Mouse (Mus musculus): Measurements from ENCODE around the gene Erc2. TPM values are rescaled to one million over a fixed set of nuclear protein-coding genes. Genes with fewer than 3 reads are reported as not detected.

Erc2 gene
- total RNA-seq, 2 experiments from 2014 or later: 211 to 222 TPM

DNA sequence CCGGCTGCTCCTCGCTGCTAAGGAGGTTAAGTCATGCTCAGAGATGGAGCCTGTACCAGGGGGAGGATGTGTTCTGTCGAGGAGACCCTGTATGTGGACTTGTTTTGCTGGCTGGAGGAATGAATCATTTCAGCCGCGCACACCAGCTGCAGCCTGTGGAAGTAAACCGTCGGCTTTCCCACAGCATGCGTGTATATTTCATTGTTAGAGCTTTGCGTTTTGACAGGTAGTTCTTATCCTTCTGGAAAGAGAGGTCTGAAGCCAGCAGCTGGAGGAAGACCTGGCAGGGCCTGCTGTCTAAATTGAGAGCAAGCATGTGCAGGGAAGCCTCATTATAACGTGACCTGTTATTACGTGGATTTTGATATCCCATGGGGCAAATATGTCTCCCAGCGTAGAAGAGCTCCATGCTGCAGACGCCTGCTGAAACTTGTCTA, 788.6 kb downstream of the Erc2 start:
- intact Hi-C loops (cut with DNase I): no loop called here
- DNase-seq: no peak

DNA sequence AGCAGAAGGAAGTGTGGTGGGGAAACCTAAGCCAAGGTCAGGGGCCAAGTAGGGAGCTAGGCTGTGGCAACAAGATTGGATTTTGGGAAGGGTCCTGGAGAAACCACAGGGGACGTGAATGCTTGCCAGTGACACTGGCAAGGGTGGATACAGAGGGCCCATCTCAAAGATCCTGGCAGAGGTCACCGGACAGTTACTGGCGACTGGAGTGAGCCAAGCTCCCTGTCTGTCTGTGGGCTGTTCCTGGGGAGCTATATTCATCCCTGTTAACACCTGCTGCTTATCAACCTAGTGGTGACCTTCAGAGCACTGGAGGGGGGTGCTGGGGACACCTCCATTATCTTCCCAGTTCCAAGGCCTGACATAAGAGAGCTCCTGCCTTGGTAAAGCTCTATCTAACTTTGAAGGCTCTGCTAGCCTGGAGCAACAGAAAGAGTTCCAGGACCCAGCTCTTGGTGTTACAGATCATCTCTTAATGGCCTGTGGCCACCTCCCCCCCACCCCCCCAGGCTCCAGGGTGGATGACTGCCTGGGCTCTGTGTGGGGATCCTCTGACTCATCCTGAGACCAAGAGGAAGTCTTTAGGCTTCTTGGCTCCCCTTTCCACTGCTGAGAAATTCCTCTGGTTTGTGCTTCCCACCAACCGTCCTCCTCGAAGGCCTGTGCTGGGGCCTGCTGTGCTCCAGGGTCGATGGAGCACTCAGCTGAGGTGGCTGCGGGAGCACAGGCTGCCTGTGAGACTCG, 790.2 kb downstream of the Erc2 start:
- DNase-seq: no peak
- intact Hi-C loops (cut with DNase I): no loop called here

DNA sequence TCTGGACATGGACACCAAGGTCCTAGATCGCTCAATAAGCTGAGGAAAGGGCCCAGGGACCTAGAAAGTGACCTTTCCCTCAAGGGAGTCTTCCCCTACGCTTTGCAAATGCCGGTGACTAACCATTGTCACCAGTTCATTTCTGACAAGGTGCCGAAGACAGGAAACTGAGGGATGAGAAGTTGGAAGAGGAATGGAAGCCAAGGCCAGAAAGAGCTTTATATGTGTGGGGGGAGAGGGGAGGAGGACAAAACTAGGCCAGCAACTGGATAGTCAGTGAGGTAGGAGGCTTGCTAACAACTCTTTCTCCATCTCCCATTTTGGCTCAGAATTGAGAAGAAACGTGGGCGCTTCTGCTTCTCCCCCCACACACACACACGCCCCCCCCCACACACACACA, 791.3 kb downstream of the Erc2 start:
- intact Hi-C loops (cut with DNase I): no loop called here
- DNase-seq: no peak

- DNase-seq: no peak
- intact Hi-C loops (cut with DNase I): no loop called here
These were observed 794.8 kb downstream of the Erc2 start for GRCm38 (mm10) chr14:28417019-28417418.

DNA sequence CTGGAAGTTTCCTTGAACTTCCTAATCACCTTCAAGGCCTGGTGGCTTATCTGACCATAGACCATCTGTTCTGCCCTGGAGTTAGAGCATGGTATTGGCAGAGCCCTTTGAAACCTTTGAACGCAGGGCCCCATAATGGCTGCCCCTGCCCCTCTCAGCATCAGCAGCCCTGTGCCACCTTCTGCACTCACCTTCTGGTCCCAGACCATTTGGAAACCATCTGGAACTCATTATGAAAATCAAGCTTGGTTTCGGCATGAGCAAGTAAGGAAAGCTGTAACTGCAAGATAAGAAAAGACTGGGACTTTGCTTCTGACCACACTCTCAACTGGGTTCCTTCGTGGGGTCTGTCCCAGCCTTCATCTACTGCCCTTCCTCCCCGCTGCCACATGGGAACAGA, 796.3 kb downstream of the Erc2 start:
- no peak for DNase-seq
- intact Hi-C loops (cut with DNase I): no loop called here

GRCm38 (mm10) chr14:28419188-28419587, 797.0 kb downstream of the Erc2 start:
- DNase-seq: no peak
- intact Hi-C loops (cut with DNase I): no loop called here

DNA sequence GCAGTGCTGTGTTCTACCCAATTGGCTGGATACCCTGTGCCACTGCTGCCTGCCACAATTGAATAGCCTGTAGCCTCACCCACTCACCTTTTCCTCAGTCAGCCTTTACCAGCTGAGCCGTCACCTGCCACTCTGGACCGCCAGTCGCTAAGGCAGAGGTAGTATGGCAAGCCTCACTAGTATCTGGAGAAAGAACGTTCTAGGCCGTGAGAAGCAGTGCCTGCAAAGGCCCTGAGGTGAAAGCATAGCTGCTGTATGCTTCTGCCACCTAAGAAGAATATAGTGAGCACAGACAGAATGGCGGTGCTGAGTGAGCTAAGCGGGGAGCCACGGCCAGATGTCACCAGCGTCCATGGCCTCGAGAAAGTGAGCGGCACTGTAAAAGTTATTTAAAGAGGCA, 798.4 kb downstream of the Erc2 start:
- intact Hi-C loops (cut with DNase I): no loop called here
- no peak for DNase-seq

DNA sequence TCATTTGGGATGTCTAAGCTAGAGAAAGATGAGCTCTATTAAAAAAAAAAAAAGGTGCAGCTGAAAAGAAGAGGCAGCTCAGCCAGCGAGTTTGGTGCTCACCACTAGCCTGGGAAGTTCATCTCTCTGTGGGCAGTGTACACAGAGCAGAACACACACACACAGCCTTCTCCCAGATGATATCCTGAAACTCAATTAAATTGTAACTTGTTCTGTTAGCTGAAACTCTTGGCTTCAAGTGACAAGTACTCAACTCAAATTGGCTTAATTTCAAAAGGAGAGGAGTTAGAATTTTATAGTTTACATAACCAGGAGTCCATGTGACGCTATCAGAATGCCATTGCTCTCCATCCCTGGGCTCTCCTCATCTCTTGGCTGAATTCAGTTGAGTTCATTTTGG, 804.4 kb downstream of the Erc2 start:
- DNase-seq: no peak

GRCm38 (mm10) chr14:28431703-28432309, 809.6 kb downstream of the Erc2 start:
- no peak for DNase-seq
- intact Hi-C loops (cut with DNase I): no loop called here

More for the DNA sequence above, 804.4 kb downstream of the Erc2 start:
- intact Hi-C loops (cut with DNase I): no loop called here

GRCm38 (mm10) chr14:28434996-28435395, 812.8 kb downstream of the Erc2 start:
- no peak for DNase-seq
- intact Hi-C loops (cut with DNase I): no loop called here

DNA sequence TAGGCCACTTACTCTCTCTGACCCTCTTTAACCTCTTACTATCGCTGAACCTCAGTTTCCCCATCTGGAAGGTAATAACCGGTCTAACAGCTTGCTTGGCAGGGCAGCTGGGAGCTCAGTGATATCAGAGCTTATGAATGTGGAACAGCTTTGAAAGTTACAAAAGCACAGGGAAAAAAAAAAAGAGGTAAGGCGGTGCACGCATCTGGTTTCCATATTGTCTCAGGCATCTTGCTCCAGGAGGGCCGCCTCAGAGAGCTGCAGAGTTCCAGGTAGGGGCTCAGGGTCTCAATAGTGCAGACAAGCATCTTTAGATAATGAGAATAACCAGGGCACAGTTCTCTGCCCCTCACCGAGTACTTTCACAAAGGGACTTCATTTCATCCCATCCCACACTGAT, 816.9 kb downstream of the Erc2 start:
- no peak for DNase-seq
- intact Hi-C loops (cut with DNase I): no loop called here

- DNase-seq: no peak
- intact Hi-C loops (cut with DNase I): no loop called here
These were observed 819.2 kb downstream of the Erc2 start for GRCm38 (mm10) chr14:28441240-28441967.

- intact Hi-C loops (cut with DNase I): no loop called here
- no peak for DNase-seq
These were observed 821.2 kb downstream of the Erc2 start for GRCm38 (mm10) chr14:28443254-28443944.

- DNase-seq: no peak
- intact Hi-C loops (cut with DNase I): no loop called here
These were observed 823.5 kb downstream of the Erc2 start for GRCm38 (mm10) chr14:28445737-28446136.

DNA sequence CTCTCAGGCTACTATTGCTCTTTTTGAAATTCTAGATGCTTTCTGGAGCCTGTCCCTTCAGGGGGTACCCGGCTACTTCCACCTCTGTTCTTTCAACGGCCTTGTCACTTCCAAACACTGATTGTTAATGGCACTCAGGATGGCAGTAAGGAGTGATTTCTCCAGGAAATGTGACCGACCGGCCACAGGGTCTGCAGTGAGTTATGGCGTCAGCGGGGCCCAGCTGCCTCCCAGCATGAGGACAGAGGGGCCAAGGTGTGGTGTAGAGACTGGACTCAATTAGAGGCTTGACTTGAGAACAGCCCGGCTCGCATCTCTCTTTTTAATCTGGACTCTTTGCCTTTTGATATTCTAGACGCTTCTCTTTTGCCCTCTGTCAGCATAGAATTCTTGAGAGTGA, 829.5 kb downstream of the Erc2 start:
- intact Hi-C loops (cut with DNase I): no loop called here
- no peak for DNase-seq

GRCm38 (mm10) chr14:28456372-28457076, 834.3 kb downstream of the Erc2 start:
- DNase-seq: no peak
- intact Hi-C loops (cut with DNase I): no loop called here

DNA sequence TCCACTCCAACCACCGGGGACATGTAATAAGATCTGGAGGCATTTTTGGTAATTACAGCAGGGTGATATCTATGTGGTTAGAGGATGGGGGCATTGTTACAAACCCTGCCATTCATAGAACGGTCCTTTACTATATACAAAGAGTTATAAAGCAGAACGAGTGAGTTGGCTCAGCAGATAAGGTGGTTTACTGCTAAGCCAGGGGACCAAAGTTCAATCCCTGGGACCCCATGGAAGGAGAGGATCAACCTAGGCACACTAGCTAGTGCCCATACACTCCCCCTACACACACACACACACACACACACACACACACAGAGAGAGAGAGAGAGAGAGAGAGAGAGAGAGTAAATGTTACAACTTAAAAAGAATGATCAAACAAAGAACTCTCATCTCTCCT, 835.2 kb downstream of the Erc2 start:
- DNase-seq: no peak
- intact Hi-C loops (cut with DNase I): no loop called here

- intact Hi-C loops (cut with DNase I): no loop called here
- DNase-seq: no peak
These were observed 845.7 kb downstream of the Erc2 start for GRCm38 (mm10) chr14:28467956-28468355.

DNA sequence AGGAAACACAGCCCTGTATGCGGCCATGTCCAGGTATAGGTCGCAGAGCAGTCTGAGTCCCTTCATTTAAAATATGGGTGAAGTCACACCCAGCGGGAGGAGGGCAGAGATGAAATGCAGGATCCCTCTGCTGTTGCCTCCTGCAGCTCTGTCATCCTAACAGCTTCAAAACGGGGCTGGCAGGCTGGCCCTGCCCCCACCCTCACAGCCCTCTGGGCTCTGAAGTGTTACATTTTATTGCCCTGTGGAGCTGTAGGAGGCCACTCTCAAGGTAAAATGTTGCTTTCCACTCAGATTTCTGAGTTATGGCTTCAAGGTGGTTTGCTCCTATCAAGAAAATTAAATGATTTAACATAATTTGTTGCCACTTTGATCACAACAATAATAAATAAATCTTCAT, 847.5 kb downstream of the Erc2 start:
- intact Hi-C loops (cut with DNase I): no loop called here
- DNase-seq: no peak

DNA sequence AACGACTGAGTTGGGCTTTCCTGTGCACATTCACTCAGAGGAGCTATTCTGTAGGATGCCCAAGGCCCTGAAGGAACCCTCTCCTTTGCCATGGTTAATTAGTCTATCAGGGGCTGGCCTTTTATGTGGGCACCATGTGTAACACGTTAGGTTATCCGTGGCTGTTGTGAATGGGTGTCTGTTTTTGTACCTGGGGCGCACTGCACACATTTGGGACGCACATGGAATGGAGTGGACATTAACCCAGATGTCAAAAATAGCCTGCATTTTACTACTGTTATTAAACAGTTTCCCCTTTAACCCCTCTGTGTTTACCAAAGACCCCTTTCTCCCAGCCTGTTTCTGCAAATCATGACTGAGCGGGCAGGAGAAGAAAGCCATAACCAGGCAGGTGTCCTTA, 848.0 kb downstream of the Erc2 start:
- DNase-seq: no peak
- intact Hi-C loops (cut with DNase I): no loop called here

- intact Hi-C loops (cut with DNase I): no loop called here
- DNase-seq: no peak
These were observed 852.8 kb downstream of the Erc2 start for GRCm38 (mm10) chr14:28475012-28475411.

Data from left cerebral cortex, postnatal 4 days (tissue).